Mouse (Mus musculus) B cell, adult 62 days (primary cell): ENCODE results near the gene Dnttip1. TPM values are rescaled to one million over a fixed set of nuclear protein-coding genes. Genes with fewer than 3 reads are reported as not detected.

Experiments used
- total RNA-seq: library from RNA; stranded (reverse); gene quantifications from 4 replicates; pipeline ENCODE4 v1.2.4, GENCODE M21; 2023

Gene Dnttip1
- total RNA-seq: 38.4 to 45.2 TPM (median 42.9 TPM) in 4 replicates

GRCm38 (mm10) chr2:164745843-164746479, at the start of gene Dnttip1, which contains the start of gene Wfdc3:
TSS of gene Dnttip1 (plus strand) at chr2:164745983.
TSS of gene Wfdc3 (minus strand) at chr2:164745931.

DNA sequence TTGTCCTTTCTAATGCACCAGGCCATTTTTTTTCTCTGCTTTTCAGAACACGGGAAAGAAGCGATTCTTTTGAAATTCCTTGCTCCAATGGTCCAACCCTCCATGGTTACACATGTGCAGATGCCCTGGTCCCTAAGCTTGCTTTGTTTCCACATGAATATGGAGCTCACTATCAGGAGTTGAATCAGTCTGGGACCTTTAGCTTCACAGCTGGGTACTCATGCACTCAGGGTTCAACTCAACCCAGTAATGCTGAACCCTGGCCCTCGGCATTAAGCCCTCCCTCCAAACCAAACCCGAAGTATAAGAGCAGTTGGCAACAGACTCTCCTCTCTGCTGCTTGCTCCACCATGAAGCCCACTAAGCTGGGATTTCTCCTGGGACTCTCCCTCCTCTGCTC, 47.6 kb upstream of the Dnttip1 start, which contains the start of gene Spint4:
Gene Spint4 (plus strand): TSS at position 301 of the 400 bp plus-strand sequence.

DNA sequence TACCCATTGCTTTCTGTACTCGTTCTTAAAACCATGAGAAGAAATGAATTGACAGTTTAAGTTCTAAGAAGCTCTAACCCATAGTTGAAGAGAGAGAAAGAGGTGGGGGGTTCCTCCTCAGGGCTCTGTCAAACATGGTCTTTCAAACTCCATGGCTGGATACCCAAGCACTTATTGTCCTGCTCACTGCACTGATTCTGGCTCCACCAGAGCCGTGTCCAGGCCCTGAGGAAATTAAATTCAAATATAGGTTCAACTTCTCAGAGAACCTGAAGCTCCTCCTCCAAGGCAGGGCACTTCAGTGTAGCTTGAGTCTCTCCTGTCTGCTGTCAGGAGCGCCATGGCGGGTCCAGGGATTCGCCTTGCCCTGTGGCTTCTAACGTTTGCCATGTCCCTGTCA, 30.8 kb upstream of the Dnttip1 start, which contains the start of gene Spint5:
Gene Spint5 (plus strand): TSS at position 301 of the 400 bp plus-strand sequence.

GRCm38 (mm10) chr2:164769258-164770037, 23.7 kb downstream of the Dnttip1 start, which contains the start of gene Ube2c:
TSS of gene Ube2c (plus strand) at chr2:164769898.

DNA sequence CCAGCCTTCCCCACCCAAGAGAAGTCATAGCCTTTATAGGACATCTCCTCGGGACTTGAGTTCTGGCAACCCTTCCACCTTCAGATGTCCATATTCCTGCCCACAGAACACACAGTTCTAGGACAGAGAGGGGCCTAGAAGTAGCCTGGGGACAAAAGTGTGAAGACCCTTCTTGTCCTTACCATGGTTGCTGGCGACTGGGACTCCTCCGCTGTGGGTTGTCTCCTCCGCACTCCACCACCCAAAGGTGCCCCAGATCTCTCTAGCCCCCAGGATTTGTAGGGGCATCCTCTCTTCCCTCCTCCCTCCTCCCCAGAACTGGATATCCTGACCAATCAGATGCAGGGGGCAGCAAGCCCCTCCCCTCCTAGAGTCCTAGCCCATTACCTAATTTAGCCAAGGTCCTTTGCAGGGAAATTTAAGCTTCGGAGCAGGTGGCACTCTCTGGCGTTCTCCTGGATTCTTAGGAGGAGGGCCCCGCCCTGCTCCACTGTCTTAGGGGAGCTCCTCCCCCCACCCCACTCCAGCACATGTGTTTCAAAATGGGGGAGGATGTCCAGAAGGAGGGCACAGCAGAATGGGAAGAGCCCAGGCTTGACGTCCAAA, 33.8 kb downstream of the Dnttip1 start, which contains the start of gene Tnnc2:
Gene Tnnc2 (minus strand): TSS at position 487 of the 606 bp plus-strand sequence.

DNA sequence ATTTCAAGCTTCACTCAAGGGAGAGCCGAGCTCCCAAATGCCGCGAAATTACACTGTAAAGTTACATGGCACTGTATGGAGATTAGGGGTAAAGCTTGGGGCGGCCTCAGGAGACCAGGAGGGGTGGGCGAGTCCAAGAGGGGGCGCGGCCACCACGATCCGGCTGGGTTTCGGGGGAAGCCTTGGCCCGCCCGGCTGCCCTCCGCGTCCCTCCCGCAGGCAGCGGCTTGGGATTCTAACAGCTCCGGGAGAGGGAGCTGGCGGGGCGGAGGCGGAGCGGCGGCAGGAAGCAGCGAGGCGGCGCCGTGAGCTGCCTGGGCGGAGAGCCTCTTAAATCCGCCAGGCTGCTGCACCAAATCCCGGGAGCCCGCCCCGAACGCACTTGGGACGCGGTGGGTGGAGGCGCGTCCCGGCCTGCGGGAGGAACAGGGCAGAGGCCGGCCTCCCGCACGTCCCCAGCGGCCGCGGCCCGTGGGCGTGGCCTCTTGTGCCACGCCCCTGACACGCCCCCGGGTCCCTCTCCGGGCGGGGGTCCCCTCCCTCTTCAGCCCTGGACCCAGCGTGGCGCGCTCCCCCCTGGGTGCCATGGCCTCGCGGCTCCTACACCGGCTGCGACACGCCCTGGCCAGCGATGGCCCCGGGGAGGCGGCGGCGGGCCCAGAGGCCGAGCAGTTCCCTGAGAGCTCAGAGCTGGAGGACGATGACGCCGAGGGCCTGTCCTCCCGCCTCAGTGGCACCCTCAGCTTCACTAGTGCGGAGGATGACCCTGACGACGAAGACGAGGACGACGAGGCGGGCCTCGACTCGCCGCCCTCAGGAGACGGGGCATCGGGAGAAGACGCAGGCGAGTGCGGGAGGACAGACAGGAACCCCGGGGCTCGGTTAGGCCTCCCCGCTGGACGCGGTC, 40.0 kb downstream of the Dnttip1 start, which contains the start of gene Snx21:
Gene Snx21 (plus strand): TSS at position 343 of the 907 bp plus-strand sequence.

GRCm38 (mm10) chr2:164804533-164805331, 58.9 kb downstream of the Dnttip1 start, which contains the start of the genes Acot8 and Zswim3:
TSS of gene Acot8 (minus strand) at chr2:164804882.
TSS of gene Zswim3 (plus strand) at chr2:164805098.

Other genes with a start within 250 kb of the Dnttip1 start
- 66.6 to 71.3 TPM (median 70.8 TPM) in 4 replicates for gene Pigt, start 248.5 kb upstream of the Dnttip1 start, total RNA-seq
- gene Wfdc2, start 183.6 kb upstream of the Dnttip1 start, total RNA-seq: not detected in 4 replicates
- not detected in 4 replicates for gene Spint3, start 172.5 kb upstream of the Dnttip1 start, total RNA-seq
- gene Wfdc6a, start 160.5 kb upstream of the Dnttip1 start, total RNA-seq: not detected in 4 replicates
- gene Eppin, start 152.4 kb upstream of the Dnttip1 start, total RNA-seq: not detected in 4 replicates
- gene Wfdc6b, start 132.5 kb upstream of the Dnttip1 start, total RNA-seq: not detected in 4 replicates
- not detected in 4 replicates for gene Wfdc8, start 132.4 kb upstream of the Dnttip1 start, total RNA-seq
- not detected in 4 replicates for gene Wfdc16, start 107.2 kb upstream of the Dnttip1 start, total RNA-seq
- 1.5 TPM in 1 of 4 replicates, not detected in the others for gene Wfdc10, start 89.9 kb upstream of the Dnttip1 start, total RNA-seq
- gene Wfdc9, start 89.4 kb upstream of the Dnttip1 start, total RNA-seq: not detected in 4 replicates
- not detected in 4 replicates for gene Wfdc11, start 71.9 kb upstream of the Dnttip1 start, total RNA-seq
- gene Wfdc13, start 60.9 kb upstream of the Dnttip1 start, total RNA-seq: not detected in 4 replicates
- gene Spint4, start 47.5 kb upstream of the Dnttip1 start, total RNA-seq: not detected in 4 replicates
- gene Spint5, start 30.7 kb upstream of the Dnttip1 start, total RNA-seq: not detected in 4 replicates
- gene Wfdc3, start 52 bp upstream of the Dnttip1 start, total RNA-seq: not detected in 4 replicates
- gene Ube2c, start 23.9 kb downstream of the Dnttip1 start, total RNA-seq: 1.7 to 4.0 TPM (median 2.7 TPM) in 4 replicates
- gene Tnnc2, start 34.0 kb downstream of the Dnttip1 start, total RNA-seq: not detected in 4 replicates
- gene Snx21, start 39.8 kb downstream of the Dnttip1 start, total RNA-seq: 0.46 to 0.97 TPM (median 0.70 TPM) in 4 replicates
- 53.7 to 69.6 TPM (median 60.6 TPM) in 4 replicates for gene Acot8, start 58.9 kb downstream of the Dnttip1 start, total RNA-seq
- 3.2 to 4.0 TPM (median 3.6 TPM) in 4 replicates for gene Zswim3, start 59.1 kb downstream of the Dnttip1 start, total RNA-seq
- gene Zswim1, start 76.7 kb downstream of the Dnttip1 start, total RNA-seq: 8.4 to 9.0 TPM (median 8.5 TPM) in 4 replicates
- gene Spata25, start 82.6 kb downstream of the Dnttip1 start, total RNA-seq: 1.2 to 2.3 TPM (median 1.2 TPM) in 3 of 4 replicates, not detected in the other
- gene Ctsa, start 86.9 kb downstream of the Dnttip1 start, total RNA-seq: 189 to 200 TPM (median 195 TPM) in 4 replicates
- gene Neurl2, start 87.5 kb downstream of the Dnttip1 start, total RNA-seq: 3.8 to 5.6 TPM (median 4.9 TPM) in 4 replicates
- 7.6 to 11.4 TPM (median 9.0 TPM) in 4 replicates for gene Pltp, start 111.7 kb downstream of the Dnttip1 start, total RNA-seq
- gene Pcif1, start 133.3 kb downstream of the Dnttip1 start, total RNA-seq: 93.6 to 100 TPM (median 96.6 TPM) in 4 replicates
- gene Zfp335, start 165.8 kb downstream of the Dnttip1 start, total RNA-seq: 55.9 to 61.8 TPM (median 58.0 TPM) in 4 replicates
- gene Mmp9, start 194.8 kb downstream of the Dnttip1 start, total RNA-seq: 0.50 to 1.3 TPM (median 1.0 TPM) in 4 replicates
- gene Slc12a5, start 214.8 kb downstream of the Dnttip1 start, total RNA-seq: 1.4 to 1.7 TPM (median 1.6 TPM) in 4 replicates